Mouse (Mus musculus) kidney, embryonic 14.5 days (tissue): ENCODE measurements at regions not wholly inside any gene's neighbourhood (a gene's known extent, or its start where the extent isn't known, plus 50 kb on each side); places are given as distances from the start of the nearest gene placed in this dataset.

Experiments
- ATAC-seq: fragments of 200-750 bp; cut with Nextera tagmentation; 2 replicates; pipeline ENCODE4 v1.8.0; 2017; ENCODE audit warnings: moderate number of reproducible peaks, mild to moderate bottlenecking, moderate TSS enrichment, moderate library complexity; ENCODE audit not compliant: low FRiP score, low TSS enrichment
- H3K27ac ChIP-seq: fragments of 300-500 bp; sonication (generic); 2 replicates; pipeline ENCODE4 v1.5.1; 2014; ENCODE audit warnings: low read depth, mild to moderate bottlenecking, low read length, moderate library complexity, mixed read lengths
- H3K27me3 ChIP-seq: fragments of 300-500 bp; sonication (generic); 2 replicates; pipeline ENCODE4 v1.6.1; 2014; ENCODE audit warnings: mild to moderate bottlenecking, low read length; ENCODE audit not compliant: control insufficient read depth, insufficient read depth
- H3K36me3 ChIP-seq: fragments of 300-500 bp; sonication (generic); 2 replicates; pipeline ENCODE4 v1.6.1; 2014; ENCODE audit warnings: low read length, mixed read lengths; ENCODE audit not compliant: control insufficient read depth, insufficient read depth
- H3K4me1 ChIP-seq: fragments of 300-500 bp; sonication (generic); 2 replicates; pipeline ENCODE4 v1.6.1; 2014; ENCODE audit warnings: low read length, mixed read lengths; ENCODE audit not compliant: control insufficient read depth, insufficient read depth
- H3K4me2 ChIP-seq: fragments of 300-500 bp; sonication (generic); replicated peaks from 2 replicates; pipeline ENCODE4 v1.6.1; 2014; ENCODE audit warnings: low read depth, mild to moderate bottlenecking, low read length
- H3K4me3 ChIP-seq: fragments of 300-500 bp; sonication (generic); 2 replicates; pipeline ENCODE4 v1.5.1; 2014; ENCODE audit warnings: mild to moderate bottlenecking, low read length
- H3K9ac ChIP-seq: fragments of 300-500 bp; sonication (generic); 2 replicates; pipeline ENCODE4 v1.6.1; 2014; ENCODE audit warnings: low read depth, mild to moderate bottlenecking, low read length, moderate library complexity
- H3K9me3 ChIP-seq: fragments of 300-500 bp; sonication (generic); 2 replicates; pipeline ENCODE4 v1.6.1; 2016; ENCODE audit warnings: low read length; ENCODE audit not compliant: control insufficient read depth
- WGBS: fragments of 180-500 bp; shearing (Covaris S2); extraction: QIAGEN DNeasy Blood & Tissue Kit; methylation state at CpG from one replicate; pipeline ENCODE4 v1.1.7; 2014; 5-methylcytosine and 5-hydroxymethylcytosine counted together

DNA sequence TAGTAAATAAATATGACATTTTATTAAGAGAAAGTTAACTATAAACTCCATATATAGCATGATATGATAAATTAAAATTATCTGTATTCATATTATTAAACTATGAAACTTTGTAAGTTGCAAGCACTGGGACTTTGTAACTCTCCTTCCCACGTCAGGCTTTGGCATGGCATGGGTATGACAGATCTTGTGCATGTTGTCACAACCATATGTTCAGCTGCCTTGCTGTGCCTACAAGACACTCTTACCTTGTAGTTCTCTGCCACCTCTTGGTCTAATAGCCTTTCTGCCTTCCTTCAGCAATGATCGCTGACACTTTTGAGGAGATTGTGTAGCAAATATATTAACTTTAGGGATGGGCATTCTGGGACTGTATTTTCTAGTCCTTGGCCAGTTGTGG lies 183.1 kb upstream of the Ndst3 start:
- Histone ChIP-seq H3K27me3 (no peaks in the 10 kb centered on the region), H3K36me3 (no peaks in the 10 kb centered on the region), H3K9ac (no peak overlapping the region), H3K9me3 (no peaks in the 10 kb centered on the region), H3K4me2 (no peak overlapping the region), H3K27ac (no peak overlapping the region), H3K4me3 (no peak overlapping the region), H3K4me1 (no peaks in the 10 kb centered on the region)
- no peak for ATAC-seq
- WGBS, result 93% methylated on average over 2 of the region's 2 CpGs

DNA sequence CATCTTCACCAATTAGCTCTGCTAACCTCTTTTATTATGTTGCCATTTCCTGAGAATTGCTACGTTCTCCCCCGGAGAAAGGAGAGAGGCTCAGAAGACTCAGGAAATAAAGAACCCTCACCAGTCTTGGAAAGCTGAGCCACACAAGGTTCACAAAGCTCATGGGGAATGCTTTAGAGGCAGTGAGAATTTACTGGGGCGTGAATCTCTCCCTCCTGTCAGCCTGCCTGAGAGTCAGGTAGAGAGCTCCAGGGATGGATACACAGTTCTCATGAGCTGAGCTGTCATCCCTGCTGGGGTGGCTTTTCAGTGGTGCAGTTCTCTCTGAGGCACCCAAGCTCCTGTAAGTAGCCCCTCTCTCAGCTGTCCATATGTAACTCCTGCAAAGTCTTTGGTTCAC lies 203.0 kb upstream of the Ndst3 start:
- no peak overlapping the region for H3K27ac ChIP-seq
- ATAC-seq, result peak; percentile 69; the same call in 1 of the 2 replicates
- H3K9me3 ChIP-seq, result no peaks in the 10 kb centered on the region
- no peaks in the 10 kb centered on the region for H3K36me3 ChIP-seq
- 9% methylated on average over 3 of the region's 3 CpGs for WGBS
- no peak overlapping the region for H3K9ac ChIP-seq
- no peak overlapping the region for H3K4me2 ChIP-seq
- H3K27me3 ChIP-seq, result no peaks in the 10 kb centered on the region
- H3K4me1 ChIP-seq, result no peaks in the 10 kb centered on the region
- H3K4me3 ChIP-seq, result no peak overlapping the region

DNA sequence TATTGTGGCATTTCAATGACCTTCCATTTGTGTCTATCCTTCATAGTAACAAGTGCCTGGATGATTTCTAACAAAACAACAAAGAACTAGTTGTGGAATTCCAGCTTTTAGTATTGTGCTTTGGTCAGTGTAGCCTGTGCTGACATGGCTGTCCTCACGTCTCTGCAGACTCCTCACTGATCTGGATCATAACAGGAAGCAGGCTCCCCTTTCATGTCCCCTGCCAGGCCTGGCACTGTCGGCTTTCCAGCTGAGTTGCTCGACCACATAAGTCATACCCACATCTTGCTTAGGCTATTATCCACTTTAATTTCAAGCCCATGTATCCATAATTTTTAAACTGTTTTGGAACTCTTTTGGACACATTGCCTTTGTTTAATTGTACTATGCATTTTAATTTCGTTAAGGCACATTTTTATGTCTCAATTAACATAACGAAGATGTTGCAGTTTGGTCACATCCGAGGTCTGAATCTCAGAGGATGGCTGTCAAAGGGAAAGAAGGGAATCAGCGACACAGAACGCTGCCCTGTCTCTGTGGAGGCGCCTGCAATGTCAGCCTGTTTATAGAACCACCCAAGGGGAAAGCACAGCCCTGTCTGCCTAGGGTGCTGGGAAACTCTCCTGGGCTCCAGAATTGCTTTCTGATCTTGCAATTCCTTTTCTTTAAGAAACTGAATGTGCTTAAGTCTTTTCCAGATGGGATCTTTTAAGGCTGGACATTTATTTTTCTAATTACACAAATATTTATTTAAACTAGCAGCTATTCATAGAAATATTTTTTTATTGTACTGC lies 215.5 kb upstream of the Ndst3 start:
- H3K4me1 ChIP-seq, result no peaks in the 10 kb centered on the region
- no peak overlapping the region for H3K4me3 ChIP-seq
- no peak overlapping the region for H3K27ac ChIP-seq
- no peaks in the 10 kb centered on the region for H3K36me3 ChIP-seq
- no peak overlapping the region for H3K9ac ChIP-seq
- H3K27me3 ChIP-seq, result no peaks in the 10 kb centered on the region
- no peaks in the 10 kb centered on the region for H3K9me3 ChIP-seq
- no peak overlapping the region for H3K4me2 ChIP-seq
- WGBS, result 24% methylated on average over 9 of the region's 9 CpGs
- peak; percentile 85; the same call in 1 of the 2 replicates for ATAC-seq

DNA sequence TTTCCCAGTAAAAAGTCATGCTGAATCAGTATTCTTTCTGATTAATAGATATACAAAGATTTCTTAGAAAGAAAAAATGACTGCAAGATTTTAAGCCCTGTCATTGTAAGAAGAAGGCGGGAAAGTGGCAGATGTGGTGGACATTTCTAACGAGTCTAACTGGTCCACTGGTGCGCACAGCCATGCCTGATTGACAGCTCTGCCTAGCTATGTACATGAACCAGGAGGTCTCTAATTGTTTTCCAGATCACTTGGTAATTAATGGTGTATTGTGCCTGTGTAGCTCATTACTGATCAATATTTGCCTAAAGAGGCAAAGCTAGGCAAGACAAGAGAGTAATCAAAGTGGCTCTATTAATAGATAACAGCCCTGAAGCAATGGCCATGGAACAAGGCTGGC lies 227.5 kb upstream of the Ndst3 start:
- H3K36me3 ChIP-seq, result no peaks in the 10 kb centered on the region
- no peaks in the 10 kb centered on the region for H3K9me3 ChIP-seq
- H3K27ac ChIP-seq, result no peak overlapping the region
- no peak for ATAC-seq
- H3K4me1 ChIP-seq, result no peaks in the 10 kb centered on the region
- H3K27me3 ChIP-seq, result no peaks in the 10 kb centered on the region
- WGBS, result 83% methylated on average over 3 of the region's 3 CpGs
- H3K4me2 ChIP-seq, result no peak overlapping the region
- H3K9ac ChIP-seq, result no peak overlapping the region
- no peak overlapping the region for H3K4me3 ChIP-seq

DNA sequence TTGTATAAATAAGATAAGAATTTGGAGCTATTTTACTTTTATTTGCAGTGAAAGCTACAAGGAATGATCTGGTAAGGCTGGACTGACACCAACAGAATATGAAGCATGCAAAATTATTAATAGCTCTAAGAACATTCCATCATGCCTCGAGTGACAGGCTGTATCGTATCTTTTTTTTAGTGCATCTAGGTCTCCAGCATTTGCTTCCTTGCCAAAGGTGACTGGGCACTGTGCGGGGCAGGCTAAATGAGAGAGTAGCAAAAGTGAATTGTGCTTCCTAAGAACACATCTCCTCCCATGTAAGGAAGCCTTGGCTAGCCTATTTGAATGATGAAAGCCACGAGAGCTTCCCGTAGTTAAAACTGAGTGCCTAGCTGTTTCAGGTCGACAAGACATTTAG lies 261.5 kb upstream of the Ndst3 start:
- Histone ChIP-seq H3K27me3 (no peaks in the 10 kb centered on the region), H3K9ac (no peak overlapping the region), H3K4me3 (no peak overlapping the region), H3K36me3 (no peaks in the 10 kb centered on the region), H3K4me2 (no peak overlapping the region), H3K27ac (no peak overlapping the region), H3K4me1 (no peaks in the 10 kb centered on the region), H3K9me3 (no peaks in the 10 kb centered on the region)
- no peak for ATAC-seq
- whole genome bisulfite sequencing, result 83% methylated on average over 6 of the region's 6 CpGs

DNA sequence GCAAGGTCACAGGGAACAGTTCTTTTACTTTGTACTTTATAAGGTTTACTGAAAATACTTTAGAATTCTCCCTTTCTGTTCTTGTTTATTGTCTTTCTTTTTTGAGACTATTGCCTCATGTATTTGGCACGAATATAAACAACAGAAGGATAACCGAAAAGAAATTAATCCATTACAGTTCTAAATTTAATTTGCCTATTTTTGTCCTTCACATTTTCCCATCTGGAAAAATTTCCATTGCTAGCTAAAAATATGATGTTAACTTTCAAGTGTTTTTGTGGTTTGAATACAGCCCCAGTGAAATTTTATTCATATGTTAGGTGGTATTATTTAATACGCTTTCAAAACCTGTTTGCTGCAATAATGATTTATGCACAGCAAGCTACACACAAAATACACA lies 276.7 kb upstream of the Ndst3 start:
- no peak overlapping the region for H3K9ac ChIP-seq
- no peak overlapping the region for H3K4me3 ChIP-seq
- WGBS, result 92% methylated on average over 3 of the region's 3 CpGs
- no peaks in the 10 kb centered on the region for H3K4me1 ChIP-seq
- H3K27ac ChIP-seq, result no peak overlapping the region
- no peaks in the 10 kb centered on the region for H3K9me3 ChIP-seq
- H3K36me3 ChIP-seq, result no peaks in the 10 kb centered on the region
- H3K4me2 ChIP-seq, result no peak overlapping the region
- no peak for ATAC-seq
- no peaks in the 10 kb centered on the region for H3K27me3 ChIP-seq

DNA sequence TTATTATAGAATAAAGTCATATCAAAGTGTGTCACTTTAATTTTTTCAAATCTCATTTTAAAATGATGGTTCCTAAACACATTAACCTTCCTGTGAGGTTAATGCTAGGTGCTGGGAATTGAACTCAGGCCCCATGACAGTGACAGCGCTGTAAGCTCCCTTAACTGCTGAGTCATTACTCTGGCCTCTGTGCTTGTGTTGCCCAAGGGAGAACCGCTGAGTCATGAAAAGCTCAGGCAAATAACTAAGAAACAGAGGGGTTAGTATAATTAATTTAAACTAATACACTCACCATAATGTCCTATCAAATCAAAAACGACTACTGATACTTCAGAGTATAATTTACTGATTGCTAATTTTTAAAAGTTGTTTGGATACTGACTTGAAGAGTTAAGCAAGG lies 281.7 kb upstream of the Ndst3 start:
- no peak for ATAC-seq
- 71% methylated on average over 3 of the region's 3 CpGs for WGBS

DNA sequence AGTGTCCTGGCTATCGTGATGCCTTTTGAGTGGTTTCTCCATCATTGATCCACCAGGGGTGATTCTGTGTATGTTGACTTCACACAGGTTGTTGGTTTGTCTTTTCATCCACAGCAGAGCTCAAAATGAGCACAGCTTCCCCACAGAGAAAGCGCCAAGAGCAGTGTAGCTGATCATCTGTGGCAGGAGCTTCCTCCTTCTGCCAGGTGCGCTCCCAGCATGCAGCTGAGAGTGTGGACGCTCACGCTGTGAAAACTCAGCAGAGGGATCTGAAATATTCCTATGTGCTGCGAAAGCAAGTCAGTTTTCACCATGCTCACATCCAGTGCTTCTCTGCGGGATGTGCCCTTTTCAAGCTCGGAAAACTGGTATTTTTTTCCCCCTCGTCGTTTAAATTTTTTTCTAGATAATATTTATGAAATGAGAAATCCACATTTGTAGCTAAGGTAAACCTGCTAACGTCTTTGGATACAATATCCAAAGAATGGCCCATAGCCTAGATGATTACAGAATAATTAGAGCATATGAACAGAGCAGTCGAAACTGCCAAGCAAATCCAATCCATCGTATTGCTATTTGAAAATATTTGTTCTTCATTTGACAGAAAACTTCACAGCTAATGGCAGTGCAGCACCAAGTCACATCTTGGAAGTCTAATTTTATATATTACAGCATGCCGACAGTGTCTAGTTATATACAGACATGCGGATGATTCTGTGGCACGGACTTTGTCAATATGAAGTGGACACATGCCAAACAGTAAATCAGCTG lies 283.3 kb upstream of the Ndst3 start:
- ATAC-seq, result no peak
- Histone ChIP-seq H3K9ac (no peak overlapping the region), H3K4me1 (no peaks in the 10 kb centered on the region), H3K4me2 (no peak overlapping the region), H3K36me3 (no peaks in the 10 kb centered on the region), H3K9me3 (no peaks in the 10 kb centered on the region), H3K27me3 (no peaks in the 10 kb centered on the region), H3K4me3 (no peak overlapping the region), H3K27ac (no peak overlapping the region)
- 82% methylated on average over 16 of the region's 16 CpGs for WGBS

More for the DNA sequence above, 281.7 kb upstream of the Ndst3 start:
- Histone ChIP-seq H3K4me3 (no peak overlapping the region), H3K27ac (no peak overlapping the region), H3K4me2 (no peak overlapping the region), H3K9me3 (no peaks in the 10 kb centered on the region), H3K36me3 (no peaks in the 10 kb centered on the region), H3K9ac (no peak overlapping the region), H3K27me3 (no peaks in the 10 kb centered on the region), H3K4me1 (no peaks in the 10 kb centered on the region)

DNA sequence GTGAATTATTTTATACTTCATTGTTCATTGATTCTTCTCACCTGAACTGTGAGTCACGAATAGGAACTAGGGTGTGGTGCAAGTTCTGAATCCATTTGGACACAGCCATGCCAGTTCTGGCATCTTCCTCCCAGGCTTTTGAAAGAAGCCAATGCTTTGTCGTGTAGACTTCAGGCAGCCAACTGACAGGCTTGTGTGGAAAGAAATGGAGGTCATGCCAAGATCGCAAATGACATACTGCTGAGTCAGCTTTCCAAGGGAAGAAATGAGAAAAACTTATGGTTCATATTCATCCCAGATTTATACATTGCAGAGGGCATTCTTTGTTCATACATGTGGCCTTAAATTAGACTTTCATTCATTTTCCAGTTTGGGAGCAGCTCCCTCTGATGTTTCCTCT lies 285.8 kb upstream of the Ndst3 start:
- no peak overlapping the region for H3K4me2 ChIP-seq
- H3K36me3 ChIP-seq, result no peaks in the 10 kb centered on the region
- H3K4me1 ChIP-seq, result no peaks in the 10 kb centered on the region
- H3K27me3 ChIP-seq, result no peaks in the 10 kb centered on the region
- H3K27ac ChIP-seq, result no peak overlapping the region
- no peak overlapping the region for H3K4me3 ChIP-seq
- H3K9me3 ChIP-seq, result no peaks in the 10 kb centered on the region
- no peak overlapping the region for H3K9ac ChIP-seq
- ATAC-seq, result no peak
- WGBS, result 85% methylated on average over 3 of the region's 3 CpGs
